Mouse (Mus musculus): ENCODE results near the gene Nexn. TPM values are rescaled to one million over a fixed set of nuclear protein-coding genes. Genes with fewer than 3 reads are reported as not detected.
A peak's percentile ranks its signal among the peaks of the same experiment; 100 is the strongest.

The Nexn gene
- total RNA-seq, 2 experiments from 2014 or later: 1.3 to 1.7 TPM

DNA sequence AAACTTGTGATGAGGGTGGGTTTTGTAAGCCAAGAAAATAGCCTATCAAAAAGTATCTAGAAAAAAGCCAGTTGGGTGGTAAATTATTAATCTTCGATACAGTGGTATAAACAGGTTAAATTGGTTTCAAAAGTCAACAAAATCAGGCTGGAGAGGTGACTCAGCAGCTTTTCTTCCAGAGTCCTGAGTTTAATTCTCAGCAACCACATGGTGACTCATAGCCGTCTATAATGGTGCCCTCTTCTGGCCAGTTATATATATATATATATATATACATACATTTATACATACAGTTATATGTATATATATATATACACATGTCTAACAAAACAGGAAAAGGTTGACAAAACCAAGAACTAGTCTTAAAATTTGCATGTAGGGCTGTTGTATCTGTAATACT is 27.3 kb downstream of the Nexn start:
- no peak for DNase-seq (ENCODE audit: low spot score in 2 of 2)

DNA sequence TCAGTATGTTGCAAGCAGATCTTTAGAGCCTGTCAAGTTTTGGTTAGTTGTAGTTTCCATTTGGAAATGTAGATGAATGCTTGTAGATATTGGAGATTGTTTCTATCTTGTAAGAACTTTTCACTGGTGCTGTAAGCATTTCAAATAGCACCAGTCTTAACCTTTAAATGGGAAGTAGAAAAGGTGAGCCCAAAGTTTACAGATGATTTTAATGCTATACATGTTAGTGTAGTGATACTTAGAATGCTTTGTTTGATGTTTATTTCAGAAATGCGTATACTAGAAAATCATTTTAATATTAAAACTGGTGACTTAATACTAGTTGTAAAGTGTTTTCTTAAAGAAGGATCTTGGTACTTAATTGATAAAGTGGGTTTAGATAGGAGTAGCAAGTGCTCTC is 30.3 kb downstream of the Nexn start:
- no peak for DNase-seq (ENCODE audit: low spot score in 2 of 2)

- DNase-seq (ENCODE audit: low spot score in 2 of 2): no peak
Measured at GRCm38 (mm10) chr3:152235238-152235637, 30.9 kb downstream of the Nexn start.

DNA sequence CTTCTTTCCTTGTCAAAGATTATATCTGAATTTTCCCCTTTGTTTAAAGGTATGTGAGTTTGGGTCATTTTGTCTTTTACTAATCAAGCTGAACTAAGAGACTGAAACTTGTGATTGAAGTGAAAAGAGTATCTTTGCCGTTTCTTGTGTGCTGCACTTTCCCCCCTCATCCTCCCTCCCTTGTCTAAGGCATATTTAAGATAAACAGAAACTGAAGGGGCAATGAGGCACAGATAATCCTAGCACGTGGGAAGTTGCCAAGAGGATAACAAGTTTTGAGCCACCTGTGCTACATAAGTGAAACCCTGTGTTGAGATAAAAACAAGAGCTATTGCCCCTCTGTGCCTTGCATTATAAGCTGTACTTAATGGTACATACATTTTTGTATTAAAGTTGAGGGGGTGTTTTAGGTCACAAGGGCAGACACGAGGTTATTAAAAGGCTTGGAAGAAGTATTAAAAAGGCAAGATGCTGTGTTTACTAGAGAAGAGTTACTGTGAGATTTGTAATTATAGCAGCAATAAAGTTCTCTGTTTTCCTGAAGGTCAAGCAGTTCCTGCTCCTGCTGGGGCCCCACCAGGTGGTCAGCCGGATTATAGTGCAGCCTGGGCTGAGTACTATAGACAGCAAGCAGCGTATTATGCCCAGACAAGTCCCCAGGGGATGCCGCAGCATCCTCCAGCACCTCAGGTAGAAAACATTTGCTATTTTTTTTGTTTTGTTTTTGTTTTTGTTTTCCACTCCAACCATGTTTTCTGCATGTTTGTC is 34.6 kb downstream of the Nexn start:
- DNase-seq (ENCODE audit: low spot score in 2 of 2): no peak

DNA sequence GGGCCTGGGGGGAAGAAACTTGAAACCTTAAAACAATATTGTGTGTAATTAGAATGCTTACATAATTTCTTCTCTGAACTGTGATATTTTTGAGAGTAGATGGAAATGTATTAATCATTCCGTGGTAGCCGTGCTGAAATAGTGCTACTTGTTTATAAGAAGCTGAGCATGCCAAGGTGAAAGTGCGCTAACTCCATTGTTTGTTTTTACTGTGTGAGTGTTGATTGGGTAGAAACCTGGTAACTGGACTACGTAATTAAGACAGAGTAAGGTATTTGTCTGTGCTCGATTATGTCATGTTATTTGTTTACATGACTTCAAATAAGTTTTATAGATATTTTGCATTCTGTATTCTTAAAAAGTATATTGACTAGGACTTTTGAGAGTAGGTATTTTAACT is 36.9 kb downstream of the Nexn start:
- DNase-seq (ENCODE audit: low spot score in 2 of 2): no peak

DNA sequence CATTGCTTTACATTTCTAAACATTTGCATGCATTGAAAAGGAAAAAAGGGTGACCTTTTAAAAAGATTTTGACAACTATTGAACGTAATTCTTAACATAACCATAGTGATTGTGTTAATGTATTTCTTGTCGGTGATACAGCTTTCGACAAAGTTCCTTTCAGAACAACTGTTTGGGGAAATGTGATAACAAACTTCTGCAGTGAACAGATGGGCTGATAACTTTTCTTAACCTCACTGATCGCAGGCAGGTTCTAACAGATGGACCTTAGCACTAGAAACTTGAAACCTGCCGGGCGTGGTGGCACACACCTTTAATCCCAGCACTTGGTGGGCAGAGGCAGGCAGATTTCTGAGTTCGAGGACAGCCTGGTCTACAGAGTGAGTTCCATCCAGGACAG is 37.3 kb downstream of the Nexn start:
- no peak for DNase-seq (ENCODE audit: low spot score in 2 of 2)

GRCm38 (mm10) chr3:152225906-152226305 is 40.2 kb downstream of the Nexn start:
- DNase-seq (ENCODE audit: low spot score in 2 of 2): no peak

GRCm38 (mm10) chr3:152224918-152225317 is 41.2 kb downstream of the Nexn start:
- no peak for DNase-seq (ENCODE audit: low spot score in 2 of 2)

- no peak for DNase-seq (ENCODE audit: low spot score in 2 of 2)
Measured at GRCm38 (mm10) chr3:152213416-152213815, 52.7 kb downstream of the Nexn start.

- DNase-seq (ENCODE audit: low spot score in 2 of 2): peak in 1 of 2 experiments; percentile 16
Measured at GRCm38 (mm10) chr3:152211731-152212279, 54.3 kb downstream of the Nexn start.

GRCm38 (mm10) chr3:152210728-152211391 is 55.3 kb downstream of the Nexn start:
- peak; percentile 51 to 59 for DNase-seq (ENCODE audit: low spot score in 2 of 2)

DNA sequence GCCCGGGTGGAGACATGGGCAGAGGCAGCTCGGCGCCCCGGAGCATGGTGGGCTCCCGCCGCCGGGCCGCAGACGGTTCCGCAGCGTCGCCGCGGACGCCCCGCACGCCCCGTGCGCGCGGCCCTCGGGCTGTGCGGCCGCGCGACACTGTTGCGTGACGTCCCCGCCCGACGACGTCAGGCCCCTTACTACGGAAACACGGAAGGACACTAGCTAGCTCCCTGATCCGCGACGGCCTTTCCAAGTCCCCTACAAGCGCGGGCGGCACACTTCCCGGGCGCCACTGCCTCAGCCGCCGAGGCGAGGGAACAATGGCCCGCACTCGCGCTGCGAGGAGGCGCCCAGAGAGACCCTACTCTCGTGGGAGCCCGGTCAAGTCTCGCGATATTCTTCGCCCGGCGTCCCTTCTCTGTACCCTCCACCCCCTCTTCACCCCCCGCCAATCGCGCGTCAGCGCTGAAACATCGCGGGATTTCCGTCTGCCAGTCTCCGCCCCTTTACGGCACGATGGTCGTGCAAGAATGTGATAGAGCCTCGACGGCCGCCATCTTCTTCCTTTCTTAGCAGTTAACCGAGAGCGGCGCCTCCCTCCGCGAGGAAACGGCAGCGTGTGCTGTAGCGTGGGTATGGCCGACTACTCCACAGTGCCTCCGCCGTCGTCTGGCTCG is 56.0 kb downstream of the Nexn start, which contains the start of the genes Dnajb4 and Fubp1:
Gene Dnajb4 (minus strand): TSS at position 336 of the 668 bp plus-strand sequence.
Gene Fubp1 (plus strand): TSS at position 456 of the 668 bp plus-strand sequence.
- DNase-seq (ENCODE audit: low spot score in 2 of 2): peak; percentile 99

DNA sequence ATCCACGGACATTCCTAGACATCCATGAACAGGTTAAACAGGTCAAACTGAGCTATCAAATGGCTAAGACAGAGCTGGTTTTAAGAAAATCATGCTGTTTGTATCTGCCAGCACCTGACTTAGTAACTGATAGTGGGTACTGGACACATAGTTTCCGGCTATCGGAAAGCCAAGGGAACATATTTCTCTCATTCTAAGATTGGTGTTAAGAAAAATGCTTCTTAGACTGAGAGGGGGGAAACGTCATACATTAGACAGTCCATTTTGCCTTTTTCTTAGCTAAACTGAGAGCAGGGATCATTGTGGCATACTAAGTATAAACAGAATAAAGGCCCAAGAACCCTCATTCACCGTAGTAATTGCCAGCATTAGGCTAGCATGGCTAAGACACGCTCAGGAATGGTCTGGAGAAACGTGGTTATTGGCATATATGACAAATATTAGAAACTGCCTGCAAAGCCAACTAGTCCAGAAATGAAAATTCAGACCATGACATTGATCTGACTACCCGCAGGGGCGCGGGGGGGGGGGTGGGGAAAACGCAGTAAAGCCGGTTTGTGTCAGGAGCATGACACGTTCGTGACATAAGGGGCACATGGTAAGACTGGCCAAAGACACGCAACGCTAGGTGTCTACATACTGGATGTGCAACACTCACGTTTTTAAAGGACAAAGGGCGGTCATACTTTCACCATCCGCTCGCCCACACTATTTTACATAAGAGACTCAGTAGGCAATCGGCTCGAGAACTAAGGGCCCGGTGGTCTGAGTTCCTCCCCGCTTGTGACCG is 56.8 kb downstream of the Nexn start:
- no peak for DNase-seq (ENCODE audit: low spot score in 2 of 2)

DNA sequence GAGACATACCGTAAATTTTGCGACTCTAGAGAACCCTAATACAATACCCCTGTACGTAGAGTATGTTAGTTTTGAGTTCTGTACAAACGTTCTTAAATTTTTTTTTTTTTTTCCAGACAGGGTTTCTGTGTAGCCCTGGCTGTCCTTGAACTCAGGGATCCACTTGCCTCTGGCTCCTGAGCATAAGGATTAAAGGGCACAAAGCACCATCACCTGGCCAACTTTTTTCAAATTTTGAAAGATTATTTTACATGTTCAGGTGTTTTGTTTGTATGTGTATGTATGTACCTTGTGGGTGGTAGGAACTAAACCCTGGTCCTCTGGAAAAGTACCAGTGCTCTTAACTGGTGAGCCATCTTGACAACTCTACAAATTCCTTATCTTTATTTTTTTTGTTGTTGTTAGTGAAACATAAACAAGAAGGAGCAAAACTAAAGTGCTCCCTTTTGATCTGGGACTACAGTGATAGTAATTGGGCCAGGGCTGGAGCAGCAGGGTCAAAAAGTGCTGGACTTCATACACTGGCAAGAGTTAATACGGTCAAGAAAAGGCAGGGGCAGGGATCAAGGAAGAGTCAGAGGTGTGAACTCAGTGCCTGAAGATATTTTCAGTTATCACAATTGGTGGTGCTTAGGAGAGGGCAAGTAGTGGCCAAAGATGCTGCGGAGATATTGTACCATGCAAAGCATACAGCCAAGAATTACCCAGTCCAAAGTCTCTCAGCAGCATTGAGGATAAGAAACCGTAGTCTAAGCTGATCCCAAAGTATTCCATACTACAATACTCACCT is 57.9 kb downstream of the Nexn start:
- no peak for DNase-seq (ENCODE audit: low spot score in 2 of 2)

DNA sequence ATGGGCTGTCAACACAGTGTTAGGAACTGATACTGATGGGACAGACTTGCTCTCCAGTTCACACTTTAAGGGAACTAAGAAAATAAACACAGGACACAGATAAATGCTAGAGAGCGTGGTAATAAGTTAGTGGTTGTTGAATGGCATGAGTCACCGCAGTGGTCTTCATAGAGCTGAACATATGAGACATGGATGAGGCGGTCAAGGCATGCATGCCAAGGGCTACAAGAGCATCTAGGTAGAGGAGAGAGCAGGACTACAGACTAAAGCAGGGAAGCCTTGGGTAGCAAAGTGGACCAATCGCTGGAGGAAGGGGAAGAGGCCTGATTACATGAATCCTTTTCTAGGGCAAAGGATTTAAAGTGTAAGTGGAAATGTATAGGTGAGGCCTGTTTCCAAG is 59.0 kb downstream of the Nexn start:
- no peak for DNase-seq (ENCODE audit: low spot score in 2 of 2)

DNA sequence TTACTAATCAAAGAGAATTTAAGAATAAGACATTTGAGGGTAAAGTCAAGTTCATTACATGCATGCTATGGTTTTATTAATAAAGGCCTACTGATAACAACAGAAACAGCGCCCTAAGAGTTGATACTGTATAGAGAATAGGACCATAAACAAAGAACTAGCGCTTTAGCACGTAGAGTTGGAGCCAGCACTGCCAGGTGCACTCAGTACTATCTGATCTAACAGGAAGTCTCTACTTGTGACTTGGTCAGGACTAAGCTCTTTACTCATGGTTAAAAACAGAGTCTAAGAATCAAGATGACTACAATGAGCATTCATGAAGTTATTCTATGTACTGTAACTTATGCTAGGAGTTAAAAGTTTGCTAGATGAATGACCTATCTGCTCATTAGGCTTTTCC is 61.6 kb downstream of the Nexn start:
- no peak for DNase-seq (ENCODE audit: low spot score in 2 of 2)

DNA sequence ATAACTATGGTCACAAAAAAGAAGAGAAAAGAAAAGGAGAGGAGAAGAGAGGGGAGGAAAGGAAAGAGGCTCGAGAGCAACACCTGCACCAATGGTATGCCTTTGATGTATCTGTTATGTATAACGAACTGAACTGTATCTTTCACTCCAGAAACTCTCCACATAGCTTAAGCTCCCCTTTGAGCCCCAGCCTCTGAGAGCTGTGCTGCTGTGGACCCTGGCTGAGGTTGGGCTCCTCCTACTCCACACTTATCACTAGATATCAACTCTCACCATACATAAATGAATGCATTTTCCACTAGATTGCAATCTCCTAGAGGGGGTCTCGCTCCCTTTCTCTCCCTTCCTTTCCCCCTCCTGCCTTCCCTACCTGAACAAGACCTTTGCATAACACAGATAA is 62.2 kb downstream of the Nexn start:
- no peak for DNase-seq (ENCODE audit: low spot score in 2 of 2)

DNA sequence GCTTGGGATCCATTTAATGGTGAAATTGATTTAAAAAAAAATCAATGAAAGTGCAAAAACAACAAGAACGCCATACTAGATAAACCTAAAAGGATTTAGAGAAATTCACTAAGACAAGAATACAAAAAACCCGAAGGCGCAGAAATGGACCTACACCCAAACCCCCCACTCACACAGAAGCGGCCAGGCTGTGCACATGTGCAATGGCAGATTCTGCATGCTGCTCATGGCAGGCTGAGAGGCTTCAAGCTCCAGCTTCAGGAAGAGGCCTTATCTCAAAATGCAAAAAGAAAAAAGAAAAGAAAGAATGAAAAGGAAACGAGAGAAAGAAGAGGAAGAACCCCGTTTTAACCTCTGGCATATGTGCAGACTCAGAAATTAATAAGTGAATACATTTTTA is 62.7 kb downstream of the Nexn start:
- DNase-seq (ENCODE audit: low spot score in 2 of 2): no peak

GRCm38 (mm10) chr3:152202942-152203341 is 63.2 kb downstream of the Nexn start:
- no peak for DNase-seq (ENCODE audit: low spot score in 2 of 2)

DNA sequence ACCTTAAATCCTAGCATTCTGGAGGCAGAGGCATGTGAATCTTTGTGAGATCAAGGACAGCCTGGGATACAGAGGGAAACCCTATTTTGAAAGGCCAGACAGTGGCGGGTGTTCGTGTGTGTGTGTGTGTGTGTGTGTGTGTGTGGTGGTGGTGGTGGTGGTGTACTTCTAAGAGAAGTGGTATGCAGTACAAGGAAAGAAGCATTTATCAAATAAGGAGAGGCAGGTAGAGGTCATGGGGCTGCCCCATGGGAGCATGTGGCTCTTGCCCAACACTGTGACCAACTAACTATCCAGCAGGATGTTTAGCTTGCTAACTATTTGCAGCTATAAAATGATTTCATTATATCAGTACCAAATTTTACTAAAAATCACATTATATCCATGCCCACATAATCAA is 64.5 kb downstream of the Nexn start:
- DNase-seq (ENCODE audit: low spot score in 2 of 2): no peak
